Mouse (Mus musculus): ENCODE measurements around the gene Nfia. TPM values are rescaled to one million over a fixed set of nuclear protein-coding genes. Genes with fewer than 3 reads are reported as not detected.

Nfia gene
- 11.1 TPM for polyA plus RNA-seq (2017; shearing (Covaris generic))

DNA sequence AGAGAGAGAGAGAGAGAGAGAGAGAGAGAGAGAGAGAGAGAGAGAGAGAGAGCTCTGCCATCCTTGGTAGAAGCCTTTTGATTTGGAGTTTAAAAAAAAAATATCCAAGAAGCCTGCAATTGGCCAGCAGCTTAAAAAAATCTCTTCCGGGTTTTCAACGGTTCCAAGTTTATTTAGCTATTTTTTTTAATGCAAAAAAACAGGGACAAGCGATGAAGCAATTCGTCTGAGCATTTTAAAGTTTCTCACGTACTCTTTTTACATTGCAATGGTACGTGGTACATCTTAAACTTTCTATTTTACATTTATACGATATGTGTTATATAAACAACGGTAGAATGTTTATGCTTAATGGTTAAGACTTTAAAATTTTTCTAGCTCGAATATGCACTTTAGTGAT, at the start of gene Nfia:
Gene Nfia (plus strand): TSS at position 94 of the 400 bp plus-strand sequence.

DNA sequence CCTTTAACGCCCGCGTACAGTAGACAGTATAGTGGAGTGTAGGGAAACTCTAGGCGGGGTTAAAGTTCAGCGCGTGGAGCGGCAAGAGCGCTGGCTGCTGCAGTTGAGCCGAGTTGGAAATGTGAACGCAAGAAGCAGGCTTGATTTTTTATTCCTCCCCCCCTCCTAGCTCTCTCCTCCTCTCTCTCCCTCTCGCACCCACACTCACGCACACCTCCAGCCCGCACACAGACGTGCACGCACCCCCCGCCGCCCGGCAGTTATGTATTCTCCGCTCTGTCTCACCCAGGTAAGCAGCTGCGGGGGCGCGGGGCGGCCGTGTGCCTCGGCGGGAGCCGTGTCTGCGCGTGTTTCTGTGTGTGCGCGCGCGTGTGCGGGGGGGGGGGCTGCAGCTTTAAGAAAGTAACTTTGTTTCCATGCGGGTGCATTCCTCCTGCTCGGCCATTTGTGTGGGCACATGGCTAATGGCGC, 5.2 kb downstream of the Nfia start, which contains the start of gene E130114P18Rik:
Gene E130114P18Rik (minus strand): TSS at position 373 of the 471 bp plus-strand sequence.

Other genes starting within 250 kb of the Nfia start
- gene E130114P18Rik, start 5.3 kb downstream of the Nfia start, polyA plus RNA-seq (2017; shearing (Covaris generic)): not detected

All from inflammation-experienced regulatory T-cells, adult 16 weeks (primary cell).